Mouse (Mus musculus) left cerebral cortex, adult 11 months (tissue): Measurements from ENCODE around the gene Otud7b.
"Not testable (repeated sequence)": the region's sequence is repeated elsewhere in the genome, so short reads cannot be mapped to it uniquely, and the experiment has no call there.

Experiments
- DNase-seq: peaks from one replicate; pipeline ENCODE4 v3.0.0; 2022; ENCODE audit warnings: low spot score

Gene Otud7b

GRCm38 (mm10) chr3:96179531-96179930 lies 75.2 kb downstream of the Otud7b start:
- no peak for DNase-seq

GRCm38 (mm10) chr3:96180727-96181477 lies 76.6 kb downstream of the Otud7b start, which contains the start of gene Sv2a:
Sv2a (plus strand) TSS chr3:96181151.
- peak; percentile 60 for DNase-seq

- no peak for DNase-seq
Observed at GRCm38 (mm10) chr3:96181510-96182381, 77.4 kb downstream of the Otud7b start.

- no peak for DNase-seq
Observed at GRCm38 (mm10) chr3:96182382-96182776, 78.1 kb downstream of the Otud7b start.

- no peak for DNase-seq
Observed at GRCm38 (mm10) chr3:96192977-96193376, 88.7 kb downstream of the Otud7b start.

- DNase-seq, result no peak
Observed at GRCm38 (mm10) chr3:96194966-96195365, 90.6 kb downstream of the Otud7b start.

GRCm38 (mm10) chr3:96195616-96196313 lies 91.4 kb downstream of the Otud7b start:
- DNase-seq, result no peak

GRCm38 (mm10) chr3:96196437-96197128 lies 92.3 kb downstream of the Otud7b start:
- no peak for DNase-seq

GRCm38 (mm10) chr3:96197129-96197749 lies 92.9 kb downstream of the Otud7b start:
- peak; percentile 86 for DNase-seq

GRCm38 (mm10) chr3:96198181-96198580 lies 93.9 kb downstream of the Otud7b start:
- no peak for DNase-seq

GRCm38 (mm10) chr3:96198601-96199251 lies 94.4 kb downstream of the Otud7b start:
- not testable (repeated sequence) for DNase-seq

- DNase-seq, result no peak
Observed at GRCm38 (mm10) chr3:96199731-96200130, 95.4 kb downstream of the Otud7b start.

- no peak for DNase-seq
Observed at GRCm38 (mm10) chr3:96207819-96208218, 103.5 kb downstream of the Otud7b start.

GRCm38 (mm10) chr3:96209242-96209641 lies 104.9 kb downstream of the Otud7b start:
- no peak for DNase-seq
